Mouse (Mus musculus): ENCODE measurements at regions not wholly inside any gene's neighbourhood (a gene's known extent, or its start where the extent isn't known, plus 50 kb on each side); places are given as distances from the start of the nearest gene placed in this dataset.

- no peak overlapping the region for H3K4me3 ChIP-seq (ENCODE audit: extremely low read depth, insufficient read depth, insufficient read length)
- TF ChIP-seq POLR2A (IDR thresholded peaks at IDR 0.05; ENCODE audit: low read depth, low read length) = no peak
- no peak for TF ChIP-seq CTCF (IDR thresholded peaks at IDR 0.05; ENCODE audit: extremely low read depth, insufficient read depth, insufficient read length, insufficient replicate concordance)
- DNase-seq (ENCODE audit: low read depth in 1 of 2, low spot score in 2 of 2) = no peak
These were observed 216.2 kb downstream of the Irx1 start for GRCm38 (mm10) chr13:71747003-71747965.

GRCm38 (mm10) chr13:71746534-71746933 lies 217.0 kb downstream of the Irx1 start:
- Histone ChIP-seq H3K27me3 (ENCODE audit: control insufficient read depth, insufficient read depth, low read length) (no peaks in the 10 kb centered on the region), H3K4me3 (ENCODE audit: extremely low read depth, insufficient read depth, insufficient read length) (no peak overlapping the region), H3K4me1 (ENCODE audit: control insufficient read depth, insufficient read depth, insufficient read length) (no peaks in the 10 kb centered on the region), H3K27ac (ENCODE audit: insufficient read depth, low read length) (no peak overlapping the region), H3K36me3 (ENCODE audit: control insufficient read depth, insufficient read depth, low read length) (no peaks in the 10 kb centered on the region)
- no peak for DNase-seq (ENCODE audit: low read depth in 1 of 2, low spot score in 2 of 2)
- no peak for TF ChIP-seq POLR2A (IDR thresholded peaks at IDR 0.05; ENCODE audit: low read depth, low read length)
- TF ChIP-seq CTCF (IDR thresholded peaks at IDR 0.05; ENCODE audit: extremely low read depth, insufficient read depth, insufficient read length, insufficient replicate concordance) = no peak
- WGBS = 53% methylated on average over 3 of the region's 3 CpGs

More at GRCm38 (mm10) chr13:71747003-71747965, 216.2 kb downstream of the Irx1 start:
- Histone ChIP-seq H3K4me1 (ENCODE audit: control insufficient read depth, insufficient read depth, insufficient read length) (no peaks in the 10 kb centered on the region), H3K27me3 (ENCODE audit: control insufficient read depth, insufficient read depth, low read length) (no peaks in the 10 kb centered on the region), H3K27ac (ENCODE audit: insufficient read depth, low read length) (no peak overlapping the region), H3K36me3 (ENCODE audit: control insufficient read depth, insufficient read depth, low read length) (no peaks in the 10 kb centered on the region)
- WGBS = 84% methylated on average over 11 of the region's 11 CpGs

GRCm38 (mm10) chr13:71736821-71737345 lies 226.6 kb downstream of the Irx1 start:
- no peak for DNase-seq (ENCODE audit: low read depth in 1 of 2, low spot score in 2 of 2)
- Histone ChIP-seq H3K4me3 (ENCODE audit: extremely low read depth, insufficient read depth, insufficient read length) (no peak overlapping the region), H3K27ac (ENCODE audit: insufficient read depth, low read length) (no peak overlapping the region), H3K27me3 (ENCODE audit: control insufficient read depth, insufficient read depth, low read length) (no peaks in the 10 kb centered on the region), H3K36me3 (ENCODE audit: control insufficient read depth, insufficient read depth, low read length) (no peaks in the 10 kb centered on the region), H3K4me1 (ENCODE audit: control insufficient read depth, insufficient read depth, insufficient read length) (no peaks in the 10 kb centered on the region)
- 77% methylated on average over 8 of the region's 8 CpGs for WGBS
- TF ChIP-seq CTCF (IDR thresholded peaks at IDR 0.05; ENCODE audit: extremely low read depth, insufficient read depth, insufficient read length, insufficient replicate concordance) = no peak
- TF ChIP-seq POLR2A (IDR thresholded peaks at IDR 0.05; ENCODE audit: low read depth, low read length) = no peak

- WGBS = 40% methylated on average over 12 of the region's 12 CpGs
- no peaks in the 10 kb centered on the region for H3K4me1 ChIP-seq (ENCODE audit: control insufficient read depth, insufficient read depth, insufficient read length)
- DNase-seq (ENCODE audit: low read depth in 1 of 2, low spot score in 2 of 2) = no peak
- no peaks in the 10 kb centered on the region for H3K27me3 ChIP-seq (ENCODE audit: control insufficient read depth, insufficient read depth, low read length)
- TF ChIP-seq POLR2A (IDR thresholded peaks at IDR 0.05; ENCODE audit: low read depth, low read length) (no peak), CTCF (IDR thresholded peaks at IDR 0.05; ENCODE audit: extremely low read depth, insufficient read depth, insufficient read length, insufficient replicate concordance) (no peak)
- H3K27ac ChIP-seq (ENCODE audit: insufficient read depth, low read length) = no peak overlapping the region
- no peak overlapping the region for H3K4me3 ChIP-seq (ENCODE audit: extremely low read depth, insufficient read depth, insufficient read length)
- H3K36me3 ChIP-seq (ENCODE audit: control insufficient read depth, insufficient read depth, low read length) = no peaks in the 10 kb centered on the region
These were observed 229.3 kb downstream of the Irx1 start for GRCm38 (mm10) chr13:71734261-71734660.

- WGBS = 91% methylated on average over 5 of the region's 5 CpGs
- no peak overlapping the region for H3K4me3 ChIP-seq (ENCODE audit: extremely low read depth, insufficient read depth, insufficient read length)
- no peaks in the 10 kb centered on the region for H3K4me1 ChIP-seq (ENCODE audit: control insufficient read depth, insufficient read depth, insufficient read length)
- no peaks in the 10 kb centered on the region for H3K27me3 ChIP-seq (ENCODE audit: control insufficient read depth, insufficient read depth, low read length)
- H3K36me3 ChIP-seq (ENCODE audit: control insufficient read depth, insufficient read depth, low read length) = no peaks in the 10 kb centered on the region
- TF ChIP-seq CTCF (IDR thresholded peaks at IDR 0.05; ENCODE audit: extremely low read depth, insufficient read depth, insufficient read length, insufficient replicate concordance) (no peak), POLR2A (IDR thresholded peaks at IDR 0.05; ENCODE audit: low read depth, low read length) (no peak)
- H3K27ac ChIP-seq (ENCODE audit: insufficient read depth, low read length) = no peak overlapping the region
- no peak for DNase-seq (ENCODE audit: low read depth in 1 of 2, low spot score in 2 of 2)
These were observed 230.2 kb downstream of the Irx1 start for GRCm38 (mm10) chr13:71733360-71733759.

GRCm38 (mm10) chr13:71732903-71733302 lies 230.6 kb downstream of the Irx1 start:
- no peaks in the 10 kb centered on the region for H3K36me3 ChIP-seq (ENCODE audit: control insufficient read depth, insufficient read depth, low read length)
- no peaks in the 10 kb centered on the region for H3K4me1 ChIP-seq (ENCODE audit: control insufficient read depth, insufficient read depth, insufficient read length)
- no peak for DNase-seq (ENCODE audit: low read depth in 1 of 2, low spot score in 2 of 2)
- H3K4me3 ChIP-seq (ENCODE audit: extremely low read depth, insufficient read depth, insufficient read length) = no peak overlapping the region
- H3K27me3 ChIP-seq (ENCODE audit: control insufficient read depth, insufficient read depth, low read length) = no peaks in the 10 kb centered on the region
- TF ChIP-seq CTCF (IDR thresholded peaks at IDR 0.05; ENCODE audit: extremely low read depth, insufficient read depth, insufficient read length, insufficient replicate concordance) = no peak
- no peak for TF ChIP-seq POLR2A (IDR thresholded peaks at IDR 0.05; ENCODE audit: low read depth, low read length)
- no peak overlapping the region for H3K27ac ChIP-seq (ENCODE audit: insufficient read depth, low read length)
- WGBS = 73% methylated on average over 1 of the region's 1 CpGs

All from spleen, adult 2 months (tissue).